Mouse (Mus musculus): Measurements from ENCODE around the gene Adprm.

The Adprm gene

DNA sequence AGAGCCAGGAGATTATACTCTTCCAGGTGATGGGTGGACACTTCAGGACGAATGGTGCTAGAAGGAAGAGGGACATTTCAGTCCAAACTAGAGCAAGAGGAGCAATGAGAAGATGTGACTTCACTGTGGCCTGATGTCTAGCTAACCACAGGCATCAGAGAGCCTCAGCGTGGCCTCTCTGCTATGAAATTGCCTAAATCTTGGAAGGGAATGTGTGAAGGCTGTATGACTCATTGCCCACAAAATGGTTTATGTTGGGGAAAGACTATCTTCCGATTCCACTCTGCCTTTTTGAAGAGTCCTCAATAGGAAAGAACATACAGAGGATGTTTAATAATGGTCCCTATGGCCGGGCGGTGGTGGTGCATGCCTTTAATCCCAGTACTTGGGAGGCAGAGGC lies 24.4 kb upstream of the Adprm start:
- no peak for DNase-seq (ENCODE audit: low spot score)

DNA sequence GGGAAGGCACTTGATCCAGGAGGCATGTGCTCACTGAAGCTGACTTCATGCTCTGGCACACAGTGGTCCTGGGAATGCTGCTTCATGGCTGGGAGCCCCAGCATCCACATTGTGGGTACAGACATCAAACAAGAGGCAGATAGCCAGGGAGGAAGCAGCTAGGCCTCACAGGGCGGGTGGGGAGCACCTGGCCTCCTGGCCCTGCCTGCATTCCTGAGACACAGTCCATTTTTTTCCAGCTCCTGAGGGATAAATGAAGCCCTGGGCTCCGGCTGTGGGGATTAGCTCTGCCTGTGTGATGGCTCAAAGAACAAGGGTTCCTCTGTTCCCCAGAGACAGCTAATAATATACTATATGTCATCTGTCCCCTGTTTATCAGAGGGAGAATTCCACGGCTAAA lies 22.6 kb upstream of the Adprm start:
- no peak for DNase-seq (ENCODE audit: low spot score)

DNA sequence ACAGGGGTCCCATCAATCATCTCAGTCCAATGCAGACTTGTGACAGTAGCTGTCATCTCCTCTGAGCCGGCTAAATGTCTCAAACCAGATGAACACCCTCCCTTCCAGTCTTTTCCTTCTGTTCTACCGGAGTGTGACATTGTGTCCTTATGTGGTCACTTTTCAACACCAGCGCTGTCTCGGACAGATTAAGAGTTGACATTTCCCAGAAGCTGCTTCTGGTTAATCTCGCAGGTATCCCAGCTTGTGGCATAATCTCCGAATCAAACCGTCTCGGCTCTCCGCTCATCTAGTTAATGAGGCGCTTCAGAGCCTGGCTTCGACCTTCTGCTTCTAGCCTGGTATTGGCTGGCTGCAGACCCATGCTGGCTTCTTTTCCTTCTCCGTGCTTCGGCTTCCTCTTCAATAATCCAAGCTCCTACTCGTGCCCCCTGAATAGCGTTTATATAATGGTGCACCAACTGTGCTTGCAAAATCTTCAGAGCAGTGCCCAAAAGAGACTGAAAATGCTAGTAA lies 20.3 kb upstream of the Adprm start:
- DNase-seq (ENCODE audit: low spot score), result no peak

DNA sequence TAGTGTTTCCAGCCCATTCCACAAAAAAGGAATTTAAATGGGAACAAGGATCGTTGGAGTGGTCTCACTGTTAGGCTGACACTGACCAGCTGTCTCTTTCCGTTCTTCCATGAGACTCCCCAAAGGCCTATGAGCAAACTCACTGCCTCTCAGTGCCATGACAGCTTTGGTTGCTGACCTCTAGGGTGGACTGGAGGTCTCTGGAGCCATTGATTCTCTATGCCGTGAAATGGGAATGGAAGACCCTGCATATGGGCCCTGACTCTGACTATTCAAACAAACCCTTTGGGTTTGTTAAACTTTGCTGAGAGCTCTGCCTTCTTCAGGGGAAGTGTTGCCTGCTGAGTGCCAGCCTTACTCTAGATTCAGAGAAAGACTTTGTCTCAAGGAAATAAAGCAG lies 15.3 kb upstream of the Adprm start:
- no peak for DNase-seq (ENCODE audit: low spot score)

DNA sequence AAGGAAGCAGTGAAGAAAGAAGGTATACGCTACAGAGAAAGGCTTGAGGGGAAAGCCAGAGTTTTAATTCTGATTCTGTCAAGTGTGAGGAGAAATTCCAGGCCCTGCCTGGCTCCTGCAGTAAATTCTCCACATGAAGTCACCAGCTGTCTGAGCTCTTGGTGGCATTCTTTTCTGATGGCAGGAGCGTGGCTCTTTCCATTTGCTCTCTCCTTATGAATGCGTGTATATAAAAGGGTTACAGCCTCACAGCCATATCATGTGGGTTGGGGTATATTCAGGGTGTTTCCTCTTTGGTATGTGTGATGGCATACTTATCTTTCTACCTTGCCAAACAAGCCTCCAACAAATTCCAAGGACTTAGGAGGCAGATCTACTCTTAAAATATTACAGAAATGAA lies 10.3 kb upstream of the Adprm start:
- no peak for DNase-seq (ENCODE audit: low spot score)

DNA sequence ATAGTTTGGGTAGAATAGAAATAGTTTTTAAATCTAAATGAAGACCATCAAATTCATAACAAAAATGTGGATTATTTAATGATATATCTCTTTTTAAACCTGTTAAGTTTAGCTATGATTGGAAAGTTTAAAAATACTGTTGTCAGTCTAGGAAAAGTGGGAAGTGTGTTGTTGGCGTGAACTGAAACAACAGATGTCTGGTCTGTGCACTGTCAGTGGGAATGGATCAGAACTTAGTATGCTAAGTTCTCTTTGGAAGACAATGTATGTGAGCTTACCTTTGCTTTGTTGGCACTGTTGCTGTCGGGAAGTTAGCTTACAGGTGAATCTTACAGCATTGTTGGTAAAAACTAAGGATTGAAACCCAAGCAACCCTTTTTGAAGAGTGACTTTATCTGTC lies 8.9 kb upstream of the Adprm start:
- no peak for DNase-seq (ENCODE audit: low spot score)

DNA sequence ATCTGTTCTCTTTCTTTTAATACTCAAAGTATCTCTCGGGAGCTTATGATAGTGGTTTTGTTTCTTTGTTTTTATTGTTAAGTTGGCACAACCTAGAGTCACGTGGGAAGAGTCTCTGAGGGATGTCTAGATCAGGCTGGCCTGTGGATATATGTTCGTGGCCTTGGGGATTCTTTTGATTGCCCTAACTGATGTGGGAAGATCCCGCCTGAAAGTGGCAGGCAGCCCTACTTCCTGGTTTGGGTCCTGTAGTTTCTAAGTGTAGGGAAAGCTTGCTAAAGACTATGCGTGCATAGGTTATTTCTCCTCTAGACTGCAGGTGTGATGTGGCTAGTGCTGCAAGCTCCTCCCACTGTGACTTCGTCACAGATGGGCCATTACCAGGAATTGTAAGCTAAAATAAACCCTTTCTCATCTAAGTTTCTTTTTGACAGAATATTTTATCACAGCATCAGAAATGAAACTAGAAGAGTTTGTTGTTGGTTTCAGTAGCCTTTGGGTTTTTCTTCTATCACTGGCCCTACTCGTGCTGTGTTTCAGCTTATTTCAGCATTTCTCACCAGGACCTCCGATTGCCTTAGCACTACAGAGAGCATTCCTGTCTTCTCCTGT lies 2.5 kb upstream of the Adprm start:
- DNase-seq (ENCODE audit: low spot score), result no peak

DNA sequence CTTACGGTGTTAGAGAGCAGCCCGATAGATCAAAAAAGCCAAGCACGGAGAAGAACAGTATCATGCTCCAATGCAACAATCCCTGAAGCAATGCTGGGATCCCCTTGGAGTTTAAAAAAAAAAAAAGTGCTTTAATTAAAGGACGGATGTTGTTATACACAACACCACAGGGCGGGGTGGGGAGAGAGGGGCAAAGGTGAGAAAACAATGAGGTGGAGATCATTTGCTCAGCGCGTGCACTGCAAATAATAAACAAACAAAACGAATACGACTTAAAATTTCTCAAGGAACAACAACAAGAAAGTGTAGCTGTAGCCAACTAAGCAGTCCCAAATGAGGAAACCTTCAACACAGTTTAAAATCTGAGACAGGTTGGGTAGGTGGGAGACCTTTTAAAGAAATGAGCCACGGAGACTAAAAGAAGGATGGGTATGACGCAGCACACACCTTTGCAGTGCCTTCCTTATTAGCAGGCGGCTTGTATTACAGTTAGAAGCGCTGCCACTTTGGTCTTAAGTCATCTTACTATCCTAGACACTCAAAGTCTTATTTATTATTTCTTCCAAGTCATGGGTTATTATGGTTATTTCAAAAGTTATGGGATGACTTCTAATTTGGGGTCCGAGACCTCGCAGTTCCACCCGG lies 596 bp downstream of the Adprm start:
- DNase-seq (ENCODE audit: low spot score), result no peak

DNA sequence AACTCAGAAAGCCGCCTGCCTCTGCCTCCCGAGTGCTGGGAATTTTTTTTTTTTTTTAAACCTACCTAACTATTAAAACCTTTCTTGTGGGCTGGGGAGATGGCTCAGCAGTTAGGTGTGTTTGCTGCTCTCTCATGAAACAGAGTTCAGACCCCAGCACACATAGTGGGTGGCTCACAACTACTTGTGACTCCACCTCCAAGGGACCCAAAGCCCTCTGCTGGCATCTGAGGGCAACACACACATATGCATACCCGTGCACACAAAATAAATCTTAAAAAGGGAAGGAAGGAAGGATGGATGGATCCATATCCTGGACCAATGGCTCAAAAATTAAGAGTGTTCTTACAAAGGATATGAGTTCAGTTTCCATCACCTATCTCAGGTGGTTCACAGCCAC lies 3.1 kb downstream of the Adprm start:
- DNase-seq (ENCODE audit: low spot score), result no peak

DNA sequence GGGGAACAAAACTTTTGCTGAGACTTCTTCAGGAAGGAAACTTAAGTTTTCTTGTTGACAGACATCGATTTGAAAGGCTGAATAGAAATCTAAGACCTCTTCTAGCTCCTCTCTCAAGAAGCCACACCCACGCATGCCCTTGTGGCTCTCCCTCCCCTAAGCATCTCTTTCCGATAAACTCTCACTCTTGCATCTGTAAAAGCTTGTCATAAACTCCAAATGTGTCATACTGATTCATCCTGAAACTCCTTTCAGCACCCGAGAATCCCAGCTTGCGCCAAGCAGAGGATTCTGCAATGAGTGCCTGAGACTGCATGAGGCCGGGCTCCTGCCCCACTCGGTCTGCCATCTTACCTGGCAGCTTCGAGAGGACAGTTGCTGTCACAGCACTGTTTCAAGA lies 3.9 kb downstream of the Adprm start:
- DNase-seq (ENCODE audit: low spot score), result no peak

DNA sequence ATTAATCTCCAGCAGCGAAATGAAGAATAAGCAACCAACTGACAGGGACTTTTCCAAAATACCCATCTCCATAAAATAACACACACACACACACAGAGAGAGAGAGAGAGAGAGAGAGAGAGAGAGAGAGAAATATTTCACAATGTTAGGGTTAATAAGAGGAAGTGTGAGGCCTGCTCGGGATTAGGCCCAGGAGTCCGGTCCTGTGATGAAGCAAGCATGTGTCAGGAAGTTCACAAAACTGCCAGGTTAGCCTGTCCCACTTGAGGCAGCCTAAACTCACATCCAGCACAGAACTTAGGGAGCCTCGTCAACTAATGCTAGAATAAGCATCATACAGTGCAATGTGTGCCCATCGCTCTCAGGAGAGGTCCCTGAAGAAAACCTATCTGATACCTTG lies 5.2 kb downstream of the Adprm start:
- DNase-seq (ENCODE audit: low spot score), result no peak

DNA sequence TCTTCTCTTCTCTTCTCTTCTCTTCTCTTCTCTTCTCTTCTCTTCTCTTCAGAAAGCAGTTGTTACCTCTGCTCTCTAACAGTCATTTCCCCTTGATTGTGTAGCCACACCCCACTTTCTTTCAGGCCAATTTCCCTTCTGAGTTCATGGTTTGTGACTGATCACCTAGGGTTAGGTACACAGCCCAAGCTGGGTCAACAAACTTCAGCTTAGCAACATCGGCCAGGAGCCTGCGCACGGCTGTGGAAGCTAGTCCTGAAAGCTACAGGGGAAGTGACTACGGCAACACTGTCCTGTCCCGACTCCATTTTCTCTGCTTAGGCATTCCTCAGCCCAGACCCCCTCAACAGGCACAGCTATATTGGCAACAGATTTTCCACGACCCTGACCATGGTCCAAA lies 7.4 kb downstream of the Adprm start:
- no peak for DNase-seq (ENCODE audit: low spot score)

DNA sequence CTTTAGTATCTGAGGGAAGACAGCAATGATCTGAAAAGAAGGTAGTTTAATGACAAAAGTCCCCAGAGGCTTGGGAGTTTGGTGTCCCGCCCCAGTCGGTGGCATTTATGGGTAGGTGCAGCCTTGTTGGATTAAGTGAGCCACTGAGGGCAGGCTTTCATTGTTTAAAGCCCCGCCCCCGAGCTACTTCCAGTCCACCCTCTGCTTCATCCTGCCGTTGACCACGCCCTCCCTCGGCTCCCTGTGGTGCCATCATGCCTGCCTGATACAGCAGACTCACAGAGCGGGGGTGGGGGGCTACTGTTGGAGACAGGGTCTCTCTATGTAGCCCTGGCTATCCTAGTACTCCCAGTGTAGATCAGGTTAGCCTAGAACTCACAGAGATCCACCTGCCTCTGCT lies 9.4 kb downstream of the Adprm start:
- no peak for DNase-seq (ENCODE audit: low spot score)

DNA sequence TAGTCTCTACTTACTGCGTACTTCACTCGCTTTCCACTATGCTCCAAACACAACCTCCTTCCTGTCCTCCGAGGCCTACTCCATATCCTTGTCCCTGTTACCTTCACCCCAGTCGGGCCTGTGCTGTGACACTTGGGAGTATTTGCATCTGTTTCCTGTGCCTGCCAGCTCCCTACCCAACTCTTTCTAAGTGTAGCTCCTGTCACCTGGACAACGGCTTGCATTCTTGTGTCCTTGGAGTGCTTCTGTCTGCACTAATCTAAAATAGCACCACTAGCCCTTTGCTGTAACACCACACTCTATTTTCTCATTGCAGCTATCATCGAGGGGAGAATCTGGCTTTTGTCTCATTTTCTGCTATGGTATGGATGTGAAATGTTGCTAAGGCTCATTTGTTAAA lies 11.9 kb downstream of the Adprm start:
- DNase-seq (ENCODE audit: low spot score), result no peak

DNA sequence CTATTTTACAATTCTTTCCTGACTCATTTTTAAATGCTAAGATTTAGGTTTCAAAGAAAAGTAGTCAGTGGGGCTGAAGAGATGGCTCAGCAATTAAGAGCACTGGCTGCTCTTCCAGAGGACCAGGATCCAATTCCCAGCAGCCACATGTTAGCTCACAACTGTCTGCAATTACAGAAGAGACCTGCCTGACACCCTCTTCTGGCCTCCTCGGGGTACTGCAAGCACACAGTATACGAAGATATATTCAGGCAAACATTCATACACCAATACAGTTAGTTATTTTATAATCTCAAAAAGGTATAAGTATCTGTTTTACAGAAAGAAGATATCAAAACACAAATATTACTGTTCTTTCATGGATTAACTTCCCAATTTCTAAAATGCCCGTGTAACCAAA lies 12.6 kb downstream of the Adprm start:
- DNase-seq (ENCODE audit: low spot score), result no peak

DNA sequence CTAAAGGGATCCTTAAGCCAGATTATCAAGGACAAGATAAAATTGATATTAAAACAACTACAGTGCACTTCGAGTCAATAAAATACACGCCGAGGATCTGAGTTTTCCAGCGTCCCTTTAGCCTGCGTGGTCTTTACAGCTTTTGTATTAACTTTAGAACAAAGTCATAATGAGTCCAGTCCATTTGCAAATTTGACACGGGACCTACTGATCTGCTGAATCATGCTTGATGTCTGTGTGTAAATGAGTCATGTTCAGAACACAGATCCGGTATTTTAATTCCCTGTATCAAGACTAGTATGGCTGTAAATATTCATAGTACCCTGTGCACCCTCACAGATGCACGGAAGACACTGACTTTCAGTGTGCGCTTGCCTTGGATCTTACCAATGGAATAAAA lies 15.5 kb downstream of the Adprm start:
- DNase-seq (ENCODE audit: low spot score), result no peak

DNA sequence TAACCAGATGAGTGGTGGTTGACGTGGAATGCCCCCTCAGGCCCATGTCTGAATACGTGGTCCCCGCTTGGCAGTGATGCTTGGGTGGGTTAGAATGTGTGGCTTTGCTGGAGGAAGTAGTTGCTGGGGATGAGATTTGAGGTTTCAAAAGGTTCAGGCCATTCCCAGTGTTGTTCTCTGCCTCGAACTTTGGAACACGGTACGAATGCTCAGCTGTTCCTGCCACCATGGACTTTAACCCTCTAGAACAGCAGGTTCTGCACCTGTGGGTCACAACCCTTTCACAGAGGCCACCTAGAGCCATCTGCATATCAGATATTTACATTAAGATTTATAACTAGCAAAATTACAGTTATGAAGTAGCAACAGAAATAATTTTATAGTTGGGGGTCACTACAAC lies 16.2 kb downstream of the Adprm start:
- DNase-seq (ENCODE audit: low spot score), result no peak

DNA sequence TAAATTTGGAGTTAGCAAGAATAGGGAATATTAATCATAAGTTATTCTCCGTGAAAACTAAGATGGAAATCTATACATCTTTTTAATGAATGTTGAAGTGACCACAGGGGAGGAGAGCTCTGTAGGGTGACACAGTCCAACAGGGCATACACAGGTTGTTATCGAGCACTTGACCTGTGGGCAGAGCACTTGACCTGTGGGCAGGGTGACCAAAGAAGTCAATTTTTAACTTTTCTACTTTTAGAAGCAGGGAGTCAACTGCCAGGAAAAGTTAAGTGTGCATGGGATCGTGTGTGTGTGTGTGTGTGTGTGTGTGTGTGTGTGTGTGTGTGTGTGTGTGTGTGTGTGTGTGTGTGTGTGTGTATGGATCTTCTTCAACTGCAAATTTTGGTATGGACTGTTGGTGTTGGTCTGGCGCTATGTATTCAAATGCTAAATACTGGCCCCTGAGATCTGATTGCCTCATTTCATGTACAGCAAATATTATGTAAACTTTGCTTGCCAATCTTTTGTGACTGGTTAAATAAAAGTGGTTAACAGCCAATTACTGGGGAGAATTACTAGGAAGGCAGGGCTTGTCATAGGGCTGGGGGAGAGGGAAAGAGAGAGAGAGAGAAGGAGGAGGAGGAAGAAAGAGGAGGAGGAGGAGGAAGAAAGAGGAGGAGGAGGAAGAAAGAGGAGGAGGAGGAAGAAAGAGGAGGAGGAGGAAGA lies 17.5 kb downstream of the Adprm start:
- DNase-seq (ENCODE audit: low spot score), result no peak

DNA sequence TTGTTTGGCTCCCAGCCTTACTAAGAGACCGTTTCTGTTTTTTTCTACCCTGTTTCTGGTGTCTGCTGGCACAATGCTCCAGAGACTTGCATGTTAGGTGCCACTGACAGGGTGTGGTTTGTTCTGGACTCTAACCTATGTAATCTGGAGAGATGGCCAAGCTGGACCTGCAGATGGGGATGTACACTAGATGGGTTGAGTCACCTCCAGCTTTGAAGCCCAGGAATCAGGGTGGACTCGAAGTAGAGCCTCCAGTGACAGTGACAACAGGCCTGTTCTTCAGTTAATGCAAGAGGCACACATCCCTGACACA lies 20.8 kb downstream of the Adprm start:
- no peak for DNase-seq (ENCODE audit: low spot score)

DNA sequence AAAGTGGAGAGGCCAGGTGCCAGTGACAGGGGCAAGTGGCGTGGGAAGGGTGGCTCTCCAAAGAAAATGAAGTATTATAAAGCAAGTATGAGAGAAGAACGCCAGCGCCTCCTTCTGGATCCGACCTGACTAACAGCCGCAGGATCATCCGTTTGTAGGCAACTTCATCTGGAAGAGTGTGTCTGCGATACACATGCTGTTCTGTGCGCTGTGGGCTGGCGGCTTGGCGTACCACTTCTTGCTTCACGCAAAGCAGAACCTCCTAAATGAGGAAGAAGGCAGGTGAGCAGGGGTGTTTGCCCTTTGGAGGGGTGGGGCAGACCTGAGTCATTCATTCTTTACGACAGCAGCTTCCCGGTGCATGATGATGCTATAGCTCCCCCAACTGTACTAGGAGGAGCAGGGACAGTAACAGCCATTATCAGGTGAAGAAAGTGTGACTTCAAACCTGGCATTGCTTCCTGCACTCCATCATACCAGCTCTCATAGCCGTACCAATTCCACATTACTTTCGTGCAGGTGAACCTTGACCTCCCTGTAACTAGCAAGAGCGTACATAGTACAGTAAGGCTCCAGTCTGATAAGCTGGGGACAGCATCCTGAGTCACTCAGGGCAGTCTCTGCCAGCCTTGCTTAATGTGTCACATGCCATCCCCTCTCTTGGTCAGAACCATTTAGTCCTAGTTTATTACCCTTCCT lies 21.3 kb downstream of the Adprm start:
- DNase-seq (ENCODE audit: low spot score), result no peak

DNA sequence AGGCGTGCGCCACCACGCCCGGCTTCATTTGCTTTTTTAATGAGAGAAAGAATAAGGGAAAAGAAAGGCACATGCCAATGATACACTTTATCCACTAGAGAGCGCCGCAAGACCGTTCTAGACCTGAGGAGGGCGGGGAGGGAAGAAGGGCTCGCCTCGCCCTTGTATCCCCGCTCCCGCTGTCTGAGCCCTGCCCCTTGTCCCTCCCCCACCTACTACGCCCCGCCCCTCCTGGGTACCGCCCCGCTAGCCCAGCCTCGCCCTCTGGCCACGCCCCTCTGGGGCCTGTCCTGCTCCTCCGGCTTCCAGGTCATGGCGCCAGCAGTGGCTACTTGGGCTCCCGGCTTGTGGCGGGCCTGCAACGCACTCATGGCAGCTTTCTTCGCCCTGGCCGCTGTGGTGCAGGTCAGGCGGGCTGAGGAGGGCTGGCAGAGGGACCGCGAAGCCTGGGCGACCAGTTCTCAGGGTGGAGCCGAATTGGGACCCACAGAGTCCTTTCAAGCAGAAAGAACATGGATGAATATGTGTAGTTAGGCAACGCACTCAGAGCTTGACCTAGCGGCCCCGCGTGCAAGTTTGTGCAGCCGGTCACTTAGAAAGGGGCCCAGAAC lies 27.4 kb downstream of the Adprm start, which contains the start of gene Tmem220:
Tmem220 (plus strand) TSS at position 288 of the 611 bp plus-strand sequence.
- peak; percentile 78 for DNase-seq (ENCODE audit: low spot score)

DNA sequence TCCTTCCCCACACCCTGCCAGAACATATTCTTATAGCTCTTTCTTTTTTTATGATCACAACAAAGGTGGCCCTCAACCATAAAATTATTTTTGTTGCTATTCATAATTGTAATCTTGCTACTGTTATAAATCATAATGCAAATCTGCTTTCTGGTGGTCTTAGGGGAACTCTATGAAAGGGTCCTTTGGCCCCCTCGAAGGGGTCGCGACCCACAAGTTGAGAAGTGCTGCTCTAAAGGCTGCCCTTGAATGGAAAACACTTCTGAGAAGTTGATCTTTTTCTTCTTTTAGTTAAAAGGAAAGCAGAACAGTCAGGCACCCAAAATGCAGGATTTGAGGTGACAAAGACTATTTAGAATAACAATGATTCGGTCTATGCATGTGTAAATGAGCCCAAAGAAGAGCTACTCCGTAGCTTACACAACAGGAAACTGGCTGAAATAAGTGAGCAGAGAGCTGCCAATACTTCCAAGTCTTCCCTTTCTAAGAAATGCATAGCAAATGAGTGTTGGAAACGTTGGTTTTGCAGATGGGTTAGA lies 28.5 kb downstream of the Adprm start:
- DNase-seq (ENCODE audit: low spot score), result no peak

All from urinary bladder, postnatal 10 days (tissue).